Mouse (Mus musculus) thymus, adult 2 months (tissue): ENCODE results near the gene Timm9. TPM values are rescaled to one million over a fixed set of nuclear protein-coding genes. Genes with fewer than 3 reads are reported as not detected.

Source experiments
- DNase-seq: peaks from one replicate; pipeline ENCODE4 v3.0.0; 2021
- H3K27ac ChIP-seq: fragments of 200-500 bp; 2 replicates; pipeline ENCODE4 v1.5.1; 2012; ENCODE audit warnings: low read length, control low read depth; ENCODE audit not compliant: control insufficient read depth, insufficient read depth
- H3K27me3 ChIP-seq: fragments of 200-500 bp; 2 replicates; pipeline ENCODE4 v1.6.1; 2012; ENCODE audit warnings: mild to moderate bottlenecking, low read length, moderate library complexity, mixed read lengths; ENCODE audit not compliant: control insufficient read depth, insufficient read depth
- H3K36me3 ChIP-seq: fragments of 200-500 bp; 2 replicates; pipeline ENCODE4 v1.6.1; 2012; ENCODE audit warnings: mild to moderate bottlenecking, low read length, moderate library complexity; ENCODE audit not compliant: control insufficient read depth, insufficient read depth
- H3K4me1 ChIP-seq: fragments of 200-500 bp; replicated peaks from 2 replicates; pipeline ENCODE4 v1.6.1; 2012; ENCODE audit warnings: low read length; ENCODE audit not compliant: control insufficient read depth, insufficient read depth
- H3K4me3 ChIP-seq: fragments of 200-500 bp; 2 replicates; pipeline ENCODE4 v1.5.1; 2012; ENCODE audit warnings: mild to moderate bottlenecking, low read length, control low read depth, moderate library complexity; ENCODE audit not compliant: control insufficient read depth, insufficient read depth
- CTCF ChIP-seq: fragments of 200-500 bp; IDR thresholded peaks from 2 replicates; pipeline ENCODE4 v1.5.1; 2012; ENCODE audit warnings: mild to moderate bottlenecking, control low read depth, low read length, moderate library complexity, borderline replicate concordance; ENCODE audit not compliant: control insufficient read depth, poor library complexity, insufficient read depth; ENCODE audit errors: extremely low read depth
- POLR2A ChIP-seq: fragments of 200-500 bp; IDR thresholded peaks from 2 replicates; pipeline ENCODE4 v1.6.1; 2012; ENCODE audit warnings: mild to moderate bottlenecking, low read length, control low read depth, moderate library complexity; ENCODE audit not compliant: control insufficient read depth, poor library complexity, insufficient read depth; ENCODE audit errors: extremely low read depth
- WGBS: fragments of 180-500 bp; shearing (Covaris S2); methylation state at CpG from one replicate; pipeline ENCODE4 v1.1.7; 2018; 5-methylcytosine and 5-hydroxymethylcytosine counted together
- polyA plus RNA-seq: library from polyadenylated mRNA; depleted of rRNA; stranded (reverse); fragments of >200 nt; gene quantifications from 2 replicates; pipeline ENCODE4 v1.2.3, GENCODE M21; 2012; rRNA removed

Timm9 gene
- polyA plus RNA-seq: 12.4 and 15.7 TPM in 2 replicates

DNA sequence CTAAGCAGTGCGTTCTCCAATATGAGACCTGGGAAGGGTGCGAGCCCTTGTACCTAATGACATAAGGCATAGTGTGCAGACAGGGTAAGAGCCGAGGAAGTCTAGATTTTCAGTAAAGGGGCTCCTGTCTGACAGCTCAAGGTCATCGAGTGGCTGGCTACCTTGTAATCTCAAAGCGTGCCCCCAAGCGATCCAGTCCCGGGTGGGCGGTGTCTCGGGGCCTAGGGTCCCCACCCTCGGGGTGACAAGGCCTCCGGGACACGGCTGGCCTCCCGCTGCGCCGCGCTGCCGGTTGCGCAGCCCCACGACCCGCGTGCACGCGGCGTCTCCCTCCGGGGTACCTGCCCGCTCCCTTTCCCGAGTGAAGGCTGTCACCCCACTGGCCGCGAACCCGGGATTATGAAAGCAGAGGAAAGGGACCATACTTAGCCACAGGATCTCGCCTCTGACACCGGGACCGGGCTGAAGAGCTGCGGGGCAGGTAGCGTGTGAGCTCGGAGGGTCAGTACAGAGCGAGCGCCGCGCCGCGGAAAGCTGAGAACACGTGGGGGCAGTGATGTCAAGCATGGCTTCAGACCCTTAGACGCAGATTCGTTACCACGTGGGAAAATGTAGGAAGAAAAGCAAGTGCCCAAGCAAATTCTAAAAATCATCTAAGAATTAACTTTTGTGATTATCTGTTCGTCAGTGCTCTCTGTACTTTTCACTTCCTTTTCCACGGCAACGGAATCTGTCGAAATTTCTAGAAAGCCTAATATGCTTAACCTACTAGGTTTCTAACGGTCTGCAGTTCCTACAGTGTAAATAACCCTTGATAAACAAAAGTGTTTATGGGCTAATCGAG, at the start of gene Timm9, which contains the start of gene 2700049A03Rik:
Gene Timm9, minus strand, starts transcription at position 555 of the 844 bp plus-strand sequence.
Gene 2700049A03Rik, plus strand, starts transcription at position 719 of the 844 bp plus-strand sequence.
- DNase-seq: peak; percentile 73
- H3K4me1 ChIP-seq: peaks cover 5% of the 10 kb centered on the region
- H3K4me3 ChIP-seq: peak within 1 kb of the TSS; percentile 96
- H3K27me3 ChIP-seq: no peaks in the 10 kb centered on the region
- peak within 1 kb of the TSS; percentile 74 for H3K27ac ChIP-seq
- under 1% methylated on average over 52 of the region's 52 CpGs for WGBS
- no peaks in the 10 kb centered on the region for H3K36me3 ChIP-seq
- no peak for TF ChIP-seq POLR2A
- TF ChIP-seq CTCF: no peak

DNA sequence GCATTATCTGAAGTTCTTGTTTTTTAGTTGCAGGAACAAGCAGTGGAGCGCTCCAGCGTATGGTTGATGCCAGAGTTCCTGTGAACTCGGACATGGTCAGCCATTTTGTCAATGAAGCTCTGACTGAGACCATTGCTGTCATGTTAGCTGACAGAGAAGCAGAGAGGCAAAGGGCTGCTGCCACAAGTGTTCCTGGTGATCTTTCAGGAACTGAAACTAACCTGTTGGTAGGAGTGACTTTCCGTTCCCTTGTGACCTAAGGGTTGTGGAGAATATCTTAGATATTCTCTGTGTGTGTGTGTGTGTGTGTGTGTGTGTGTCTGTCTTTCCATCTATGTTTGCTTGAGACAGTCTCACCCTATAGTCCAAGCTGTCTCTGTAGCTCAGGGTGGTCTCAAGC, 47.9 kb upstream of the Timm9 start:
- DNase-seq: no peak
- Histone ChIP-seq H3K4me3 (no peak overlapping the region), H3K27me3 (no peaks in the 10 kb centered on the region), H3K36me3 (peaks cover 37% of the 10 kb centered on the region), H3K27ac (no peak overlapping the region), H3K4me1 (no peaks in the 10 kb centered on the region)
- TF ChIP-seq POLR2A: no peak
- TF ChIP-seq CTCF: no peak
- 98% methylated on average over 4 of the region's 4 CpGs for WGBS

DNA sequence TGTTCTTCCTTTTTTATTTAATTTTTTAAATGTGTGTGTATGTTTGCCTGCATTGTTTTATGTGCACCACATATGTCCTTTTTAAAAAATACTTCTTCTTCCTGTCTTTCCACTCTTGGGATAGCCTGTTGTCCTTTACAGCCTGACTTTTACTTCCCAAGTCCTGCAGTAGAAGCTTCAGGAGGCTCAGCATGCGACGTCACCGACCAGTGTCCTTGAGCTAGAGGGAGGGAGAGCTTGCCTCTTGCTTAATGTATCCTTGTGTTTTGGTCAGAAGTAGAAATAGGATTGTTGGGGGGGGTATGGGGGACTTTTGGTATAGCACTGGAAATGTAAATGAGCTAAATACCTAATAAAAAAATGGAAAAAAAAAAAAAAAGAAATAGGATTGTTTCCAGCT, 47.3 kb upstream of the Timm9 start:
- H3K4me1 ChIP-seq: no peaks in the 10 kb centered on the region
- no peaks in the 10 kb centered on the region for H3K27me3 ChIP-seq
- no peak overlapping the region for H3K4me3 ChIP-seq
- peaks cover 31% of the 10 kb centered on the region for H3K36me3 ChIP-seq
- TF ChIP-seq CTCF: no peak
- TF ChIP-seq POLR2A: no peak
- DNase-seq: no peak
- no peak overlapping the region for H3K27ac ChIP-seq
- 95% methylated on average over 3 of the region's 3 CpGs for WGBS

DNA sequence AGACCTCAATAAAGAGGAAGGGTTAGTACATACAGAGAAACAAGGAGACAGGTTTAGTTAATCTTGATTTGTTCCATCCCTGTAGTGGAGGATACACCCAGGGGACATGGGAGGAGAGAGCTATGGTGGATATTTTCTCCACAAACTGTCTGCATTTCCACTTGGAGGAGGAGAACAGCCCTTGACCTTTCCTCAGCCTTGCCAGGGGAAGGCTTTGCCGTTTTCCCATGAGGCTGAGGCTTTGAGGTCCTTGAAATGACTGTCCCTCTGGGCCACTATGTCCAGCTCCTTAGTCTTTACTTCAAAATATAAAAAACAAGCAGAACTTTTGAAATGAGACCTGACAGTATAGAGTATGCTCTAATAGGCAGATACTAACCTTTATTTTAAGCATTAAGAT, 33.4 kb upstream of the Timm9 start:
- Histone ChIP-seq H3K4me1 (no peaks in the 10 kb centered on the region), H3K27me3 (no peaks in the 10 kb centered on the region), H3K36me3 (peaks cover 27% of the 10 kb centered on the region), H3K27ac (no peak overlapping the region), H3K4me3 (no peak overlapping the region)
- no peak for DNase-seq
- 97% methylated on average over 1 of the region's 1 CpGs for WGBS
- TF ChIP-seq CTCF: no peak
- no peak for TF ChIP-seq POLR2A

DNA sequence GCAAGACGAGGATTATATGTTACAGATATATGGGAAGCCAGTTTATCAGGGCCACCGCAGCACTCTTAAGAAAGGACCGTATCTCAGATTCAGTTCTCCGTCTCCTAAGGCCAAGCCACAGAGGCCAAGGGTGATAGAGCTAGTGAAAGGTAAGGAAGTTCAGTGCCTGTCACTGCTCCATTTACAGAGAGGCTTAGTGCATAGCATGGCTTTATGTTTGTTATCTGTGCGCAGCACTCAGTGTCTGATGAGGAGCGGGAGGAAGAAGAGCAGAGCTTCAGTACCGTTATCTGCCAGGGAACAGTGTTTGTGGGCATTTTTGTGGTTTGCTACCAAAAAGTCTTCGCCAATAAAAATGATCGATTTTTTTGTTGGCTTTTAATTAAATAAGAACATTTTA, 27.9 kb upstream of the Timm9 start:
- H3K4me1 ChIP-seq: no peaks in the 10 kb centered on the region
- no peak for DNase-seq
- WGBS: 83% methylated on average over 9 of the region's 9 CpGs
- no peak overlapping the region for H3K4me3 ChIP-seq
- TF ChIP-seq POLR2A: no peak
- no peak for TF ChIP-seq CTCF
- H3K27ac ChIP-seq: no peak overlapping the region
- H3K36me3 ChIP-seq: peaks cover 38% of the 10 kb centered on the region
- no peaks in the 10 kb centered on the region for H3K27me3 ChIP-seq

DNA sequence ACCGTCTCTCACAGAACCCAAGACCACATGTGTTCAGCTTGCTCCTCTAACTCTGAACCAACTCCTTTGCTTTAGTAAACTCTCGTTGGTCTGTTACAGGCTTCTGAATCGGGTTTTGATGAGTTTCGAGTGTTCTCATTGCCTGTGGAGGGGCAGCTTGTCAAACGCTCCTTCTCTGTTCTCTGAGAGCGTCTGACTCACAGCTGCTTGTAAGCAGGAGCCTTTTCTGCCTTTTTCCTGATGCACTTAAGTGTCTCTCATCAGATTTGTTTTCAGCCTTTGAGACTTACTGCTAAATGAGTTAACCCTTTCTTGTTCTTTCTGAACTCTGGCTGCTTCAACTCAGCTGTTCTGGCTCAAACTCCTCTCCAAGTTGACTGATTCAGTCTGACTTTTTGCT, 21.5 kb upstream of the Timm9 start:
- no peak for DNase-seq
- Histone ChIP-seq H3K36me3 (peaks cover 50% of the 10 kb centered on the region), H3K27me3 (no peaks in the 10 kb centered on the region), H3K4me3 (no peak overlapping the region), H3K4me1 (no peaks in the 10 kb centered on the region), H3K27ac (no peak overlapping the region)
- TF ChIP-seq POLR2A: no peak
- TF ChIP-seq CTCF: no peak
- WGBS: 95% methylated on average over 6 of the region's 6 CpGs
